Mouse (Mus musculus) left cerebral cortex, adult 11 months (tissue): ENCODE measurements around the gene Cadps2.

Experiments used
- DNase-seq: peaks from one replicate; pipeline ENCODE4 v3.0.0; 2022; ENCODE audit warnings: low spot score

Cadps2 gene

DNA sequence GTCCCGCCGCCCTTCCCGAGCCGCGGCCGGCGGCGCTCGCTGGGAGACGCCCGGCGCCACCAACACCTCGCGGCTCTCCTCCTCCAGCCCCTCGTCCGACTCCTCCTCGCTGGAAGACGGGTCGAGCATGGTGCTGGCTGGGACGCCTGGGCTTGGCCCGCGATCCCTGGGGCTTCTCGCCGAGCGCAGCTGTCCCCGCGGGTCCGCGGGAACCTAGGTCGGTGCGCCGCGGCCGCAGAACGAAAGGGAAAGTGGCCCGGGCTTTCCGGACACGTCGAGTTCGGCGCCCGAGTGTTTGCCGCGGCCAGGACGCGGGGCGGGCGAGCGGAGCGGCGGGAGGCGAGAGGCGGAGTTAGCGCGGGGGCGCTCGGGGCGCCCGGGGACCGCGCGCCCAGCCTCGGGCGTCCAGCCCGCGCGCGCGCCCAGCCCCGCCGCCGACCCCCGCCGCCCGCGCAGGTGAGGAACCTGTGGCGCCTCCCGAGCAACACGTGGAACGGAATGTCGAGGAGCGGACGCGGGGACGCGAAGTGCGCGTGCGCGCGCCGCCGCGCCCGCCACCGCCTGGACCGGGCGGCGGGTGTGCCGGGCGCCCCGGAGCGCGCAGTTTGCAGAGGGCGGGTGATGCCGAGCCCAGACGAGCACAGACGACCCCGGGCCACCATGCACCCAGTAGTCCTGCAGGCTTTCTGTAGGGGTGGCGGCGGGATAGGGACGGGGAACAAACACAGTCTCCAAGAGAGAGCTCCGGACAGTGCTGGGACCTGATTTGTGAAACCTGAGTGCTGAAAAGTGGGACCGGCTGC is at the start of gene Cadps2:
Cadps2 (minus strand) TSS at position 413 of the 803 bp plus-strand sequence.
- DNase-seq: no peak

DNA sequence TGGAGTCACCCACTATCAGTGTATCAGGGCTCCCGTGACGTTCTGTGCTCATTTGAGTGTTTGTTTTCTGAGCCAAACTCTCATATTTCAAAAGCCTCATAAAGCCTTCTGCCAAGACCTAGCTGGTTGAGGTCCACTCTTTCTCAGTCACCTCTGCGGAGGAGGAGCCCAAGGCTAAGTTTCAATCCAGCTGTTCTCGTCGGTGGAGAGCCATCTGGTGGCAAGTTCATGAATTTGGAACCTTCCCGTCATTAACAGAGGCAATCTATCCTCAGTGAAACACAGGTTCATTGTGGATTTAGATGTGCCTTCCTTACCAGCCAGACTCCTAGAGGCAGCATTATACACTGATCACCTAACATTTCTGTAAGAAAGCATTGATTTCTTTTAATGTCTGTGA is 47.2 kb upstream of the Cadps2 start:
- DNase-seq: no peak

DNA sequence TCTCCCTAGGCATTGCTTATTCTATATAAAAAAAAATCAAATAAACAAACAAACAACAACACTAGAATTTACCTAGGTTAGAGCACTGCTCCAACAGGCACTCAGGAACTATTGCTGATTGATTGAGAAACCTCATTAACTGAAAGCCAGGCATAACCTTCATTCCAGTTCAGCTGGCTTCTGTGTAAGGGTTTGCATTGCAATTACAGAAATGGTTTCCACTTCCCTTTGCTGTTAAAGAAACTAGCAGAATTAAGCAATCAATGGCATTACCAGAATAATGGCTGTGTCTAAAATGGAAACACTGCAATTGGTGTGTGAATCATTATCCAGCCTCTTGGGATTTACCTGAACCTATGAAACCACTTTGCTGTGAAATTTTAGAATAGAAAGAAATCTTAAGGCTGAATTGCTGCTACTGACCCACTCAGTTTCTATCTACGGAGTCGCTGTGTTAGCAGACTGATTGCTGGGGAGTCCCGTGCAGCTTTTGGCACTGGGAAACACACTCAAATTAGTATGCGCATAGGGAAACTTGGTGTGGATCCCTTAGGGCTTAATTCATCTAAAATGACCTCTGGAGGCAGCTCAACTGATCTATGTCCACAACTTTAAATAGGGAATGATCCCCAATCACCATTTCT is 37.7 kb upstream of the Cadps2 start:
- DNase-seq: no peak

DNA sequence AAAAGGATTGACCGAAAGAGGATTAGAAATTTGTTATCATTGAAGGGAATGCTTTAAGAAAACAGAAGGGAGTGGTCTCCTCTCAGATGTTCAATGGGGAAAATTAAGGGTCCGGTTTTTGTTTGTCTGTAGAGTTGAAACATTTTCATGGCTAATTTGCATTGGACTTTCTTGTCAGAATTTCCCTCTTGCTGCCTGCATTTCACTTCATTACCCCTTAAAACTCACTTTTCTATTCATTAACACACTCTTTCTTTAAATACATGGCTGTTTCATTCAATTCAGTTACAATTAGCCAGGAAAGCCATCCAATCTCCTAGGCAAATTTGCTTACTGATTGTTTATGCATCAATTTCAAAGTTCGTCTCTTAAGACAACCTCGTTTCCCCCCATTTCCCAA is 37.1 kb upstream of the Cadps2 start:
- no peak for DNase-seq

DNA sequence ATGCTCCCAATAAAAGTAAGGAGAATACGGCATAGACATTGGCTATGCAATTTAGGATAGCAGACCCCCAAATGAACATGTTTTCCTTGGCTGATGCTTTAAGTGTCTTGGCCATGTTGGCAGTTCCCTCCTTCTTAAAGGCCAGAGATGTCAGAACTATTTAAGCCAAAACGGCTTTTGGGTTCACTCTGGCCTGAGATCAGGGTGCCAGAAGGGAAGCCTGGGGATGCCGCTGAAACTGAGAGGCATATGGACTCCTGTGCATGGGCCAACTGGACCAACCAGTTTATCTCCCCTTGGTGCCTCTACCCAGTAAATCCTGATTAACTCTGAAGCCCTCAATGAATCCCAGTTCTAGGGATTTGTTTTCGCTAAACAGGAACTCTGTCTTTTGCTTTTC is 34.6 kb upstream of the Cadps2 start:
- no peak for DNase-seq

DNA sequence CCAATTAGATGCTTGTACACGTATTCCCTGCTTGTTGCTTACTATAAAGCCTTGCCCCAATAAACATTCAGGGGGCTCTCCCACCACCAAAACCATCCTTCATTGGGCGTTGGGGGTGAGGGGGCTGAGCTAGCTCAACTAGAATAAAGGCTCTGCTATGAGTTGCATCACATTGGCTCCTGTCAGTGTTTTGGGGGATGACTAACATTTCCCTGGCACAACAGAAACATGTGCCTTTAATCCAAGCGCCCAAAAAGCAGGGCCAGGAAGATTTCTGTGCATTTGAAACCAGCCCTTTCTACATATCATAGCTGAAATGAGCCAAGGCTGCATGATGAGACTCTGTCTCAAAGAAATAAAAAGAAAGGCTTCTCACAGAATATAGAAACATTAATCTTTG is 34.0 kb upstream of the Cadps2 start:
- DNase-seq: no peak

DNA sequence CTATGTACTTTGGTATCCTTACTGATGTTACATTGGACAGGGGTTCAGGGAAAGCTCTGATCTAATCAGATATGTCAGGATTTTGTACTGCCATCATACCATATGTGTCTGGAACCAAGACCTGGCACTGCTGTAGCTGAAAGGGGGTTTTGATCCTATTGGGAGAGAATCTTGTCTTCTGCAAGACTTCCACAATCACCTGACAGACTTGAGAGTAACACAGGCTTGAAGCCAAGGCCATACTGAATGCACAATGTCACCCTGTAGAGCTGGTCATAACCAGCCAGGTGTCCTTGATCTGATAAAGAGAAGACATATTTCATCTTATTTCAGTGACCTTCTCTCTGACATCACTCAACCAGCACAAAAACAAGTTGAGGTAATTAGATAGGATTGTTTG is 30.8 kb upstream of the Cadps2 start:
- DNase-seq: no peak

DNA sequence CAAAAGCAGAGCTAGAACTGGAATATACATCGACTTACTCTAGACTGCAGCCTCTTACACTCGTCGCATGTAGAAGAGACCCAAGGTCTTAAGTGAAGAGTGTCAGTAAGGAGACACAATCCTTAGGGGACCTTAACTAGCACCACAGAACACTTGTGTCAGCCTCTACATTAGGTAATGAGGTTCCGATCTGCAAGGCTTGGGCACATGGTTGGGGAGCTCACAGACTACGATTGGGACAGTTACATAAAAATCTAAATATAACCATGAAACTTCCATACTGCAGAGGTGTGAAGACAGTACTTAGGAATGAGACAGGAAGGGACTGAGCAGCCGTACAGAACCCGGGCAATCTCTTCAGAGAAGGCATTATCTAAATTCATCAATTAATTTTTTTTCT is 27.1 kb upstream of the Cadps2 start:
- no peak for DNase-seq

DNA sequence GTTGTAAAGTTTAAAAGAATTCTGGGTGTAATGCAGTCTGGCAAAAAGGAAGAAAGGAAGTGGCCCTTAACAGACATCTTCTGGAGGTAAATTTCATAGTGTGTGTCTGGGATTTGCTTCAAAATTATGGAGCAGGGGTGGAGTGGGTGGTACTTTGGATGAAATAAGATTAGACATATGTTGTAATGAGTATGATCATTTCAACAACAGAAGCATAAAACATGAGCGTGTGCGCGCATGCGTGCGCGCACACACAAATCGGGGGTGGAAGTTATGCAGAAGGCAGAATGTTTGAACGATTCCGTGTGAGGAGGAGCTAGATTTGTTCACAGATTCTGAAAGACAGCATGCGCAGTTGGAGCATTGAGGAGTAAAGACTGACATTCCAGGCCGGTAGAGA is 14.2 kb upstream of the Cadps2 start:
- DNase-seq: no peak

DNA sequence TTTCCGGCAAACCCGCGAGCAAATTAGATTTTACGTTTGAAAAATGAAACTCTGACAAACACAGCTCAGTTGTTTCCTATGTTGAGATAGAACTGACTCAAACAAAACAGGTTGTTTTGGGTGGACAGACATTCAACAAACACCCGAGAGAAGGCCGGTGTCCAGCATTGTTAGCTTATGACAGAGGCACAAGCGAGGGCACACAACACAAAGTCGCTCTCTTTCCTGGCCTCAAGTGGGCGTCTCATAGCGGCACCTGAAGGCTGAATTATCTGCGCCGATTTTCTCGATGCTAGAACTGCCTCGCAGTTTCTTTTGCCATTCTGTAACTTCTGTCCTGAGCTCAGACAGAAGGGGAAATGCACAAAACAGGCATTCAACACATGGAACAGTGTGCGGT is 780 bp upstream of the Cadps2 start:
- DNase-seq: no peak

DNA sequence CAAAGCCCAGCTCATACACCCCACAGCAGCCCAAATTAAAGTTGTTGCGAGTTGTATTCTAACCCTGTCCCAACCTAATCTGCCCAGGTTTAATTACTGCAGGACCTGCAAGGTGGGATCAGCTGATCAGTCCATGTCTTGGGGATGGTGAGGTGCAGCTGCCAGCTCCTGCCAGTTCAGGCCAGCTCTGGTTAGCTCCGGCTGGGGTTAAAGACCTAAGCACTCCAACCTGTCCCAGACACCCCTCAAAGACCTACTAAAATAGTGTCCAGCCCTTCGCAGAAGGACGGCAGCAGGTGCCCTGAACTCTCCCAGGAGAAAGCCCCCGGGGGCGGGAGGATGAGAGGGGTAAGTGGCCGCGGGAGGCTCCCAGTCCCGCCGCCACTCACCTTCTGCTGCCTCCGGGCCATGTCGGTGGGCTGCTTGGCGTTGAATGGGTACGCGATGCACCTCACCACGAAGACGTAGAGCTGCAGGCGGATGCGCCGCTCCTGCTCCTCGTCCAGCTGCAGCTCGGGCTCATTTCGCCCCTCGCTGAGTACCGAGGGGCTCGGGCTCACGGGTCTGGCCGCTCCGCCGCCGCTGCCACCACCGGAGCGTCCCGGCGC is 716 bp downstream of the Cadps2 start:
- no peak for DNase-seq

DNA sequence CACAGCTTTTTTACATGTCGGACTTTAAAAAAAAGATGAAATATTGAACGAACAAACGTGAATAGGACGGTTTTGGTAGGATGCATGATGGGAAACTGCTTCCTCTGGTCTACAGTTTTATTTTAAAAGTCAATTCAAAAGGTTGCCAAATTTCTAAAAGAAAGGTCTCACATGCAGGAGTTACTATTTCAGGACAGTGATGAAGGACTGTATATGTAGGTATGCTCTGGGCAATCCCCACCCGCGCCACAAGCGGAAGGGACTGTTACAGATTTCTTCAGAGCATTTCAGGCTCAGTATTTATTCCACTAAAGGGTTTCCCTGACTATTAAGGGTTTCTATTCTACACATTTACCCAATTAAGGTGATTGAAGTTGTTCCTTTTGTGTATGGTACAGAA is 1.6 kb downstream of the Cadps2 start:
- no peak for DNase-seq

DNA sequence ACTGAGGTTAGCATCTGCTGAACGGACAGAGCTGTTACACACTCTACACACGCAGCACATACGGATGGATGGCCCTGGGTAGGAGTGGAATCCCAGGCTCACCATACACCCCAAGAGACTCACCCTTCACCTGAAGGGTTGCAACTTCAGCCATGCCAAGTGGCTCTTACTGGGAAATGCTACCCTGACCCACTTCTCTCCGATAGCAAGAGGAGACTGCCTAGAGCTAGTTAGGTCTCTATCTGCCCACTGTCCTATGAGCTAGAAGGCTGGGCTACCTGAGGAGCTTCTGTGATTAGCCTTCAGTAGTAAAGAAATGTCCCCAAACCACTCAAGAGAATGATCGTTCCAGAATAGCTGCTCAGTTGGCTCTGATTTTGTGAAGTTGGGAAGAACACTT is 2.1 kb downstream of the Cadps2 start:
- no peak for DNase-seq

DNA sequence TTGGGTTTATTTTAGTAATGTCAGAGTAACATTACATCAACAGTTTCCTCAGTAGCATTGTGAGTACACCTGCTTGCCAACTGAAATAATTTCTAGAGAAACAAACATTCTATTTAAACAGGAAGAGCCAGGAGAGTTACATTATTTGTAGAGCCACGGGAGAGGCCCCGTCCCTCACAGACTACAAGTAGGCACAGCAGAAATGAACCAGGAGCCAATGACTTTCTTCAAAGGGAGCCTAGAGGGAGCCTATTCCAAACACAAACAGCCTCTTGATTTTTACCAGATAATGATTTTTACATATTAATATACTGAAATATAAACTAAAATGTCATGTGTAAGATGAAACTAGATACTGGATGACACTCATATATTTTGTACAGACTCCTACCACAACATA is 2.5 kb downstream of the Cadps2 start:
- DNase-seq: no peak

DNA sequence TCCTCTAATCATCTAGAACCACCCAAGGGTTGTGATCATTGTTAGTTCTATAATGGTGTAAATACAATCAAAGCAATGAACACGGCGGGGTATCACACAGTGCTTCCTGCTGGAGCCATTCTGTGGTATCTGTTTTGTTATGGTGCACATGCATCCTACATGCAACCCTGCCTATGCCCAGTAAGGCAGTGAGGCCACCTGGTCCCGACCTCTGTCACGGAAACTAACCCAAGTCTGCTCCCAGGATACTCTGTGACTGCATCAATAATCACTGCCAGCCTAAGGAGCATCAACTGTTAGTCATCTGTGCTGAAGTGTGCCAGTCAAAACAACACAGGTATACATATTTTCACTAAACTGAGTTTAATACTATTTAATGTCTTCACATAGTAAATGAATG is 3.7 kb downstream of the Cadps2 start:
- no peak for DNase-seq

DNA sequence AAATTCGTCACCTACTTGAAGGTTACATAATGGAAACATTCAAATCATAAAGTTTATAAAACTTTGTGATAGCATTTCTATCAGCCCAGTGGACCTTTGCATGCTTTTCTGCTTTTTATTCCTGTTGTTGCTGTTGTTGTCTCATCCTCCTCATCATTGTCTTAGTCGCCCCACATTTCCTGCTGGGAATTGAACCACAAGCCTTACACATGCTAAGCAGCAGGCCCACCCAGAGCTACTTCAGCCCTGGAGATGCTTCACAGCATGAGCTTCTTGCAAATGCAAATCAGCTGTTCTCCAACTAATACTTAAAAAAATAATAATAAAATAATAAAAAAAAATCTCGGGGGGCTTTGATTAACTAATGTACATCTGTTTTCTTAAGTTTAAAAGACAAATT is 8.5 kb downstream of the Cadps2 start:
- DNase-seq: no peak

DNA sequence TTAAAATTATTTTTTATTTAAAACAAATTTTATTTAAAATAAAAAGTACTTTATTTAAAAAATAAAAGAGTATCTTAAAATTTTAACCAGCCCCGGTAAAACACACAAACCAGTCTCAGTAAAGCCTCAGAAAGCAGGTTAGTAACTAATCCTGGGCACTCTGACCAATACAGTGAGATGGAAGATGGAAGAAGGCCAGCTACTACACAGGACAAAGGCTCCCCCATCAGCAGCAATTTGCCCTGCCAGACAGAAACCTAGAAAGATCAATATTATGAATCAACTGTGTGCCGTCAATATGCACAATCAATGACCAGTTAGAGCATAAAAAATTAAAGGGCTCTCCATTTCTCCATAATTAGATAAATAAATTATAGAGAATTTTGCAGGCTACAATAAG is 9.9 kb downstream of the Cadps2 start:
- DNase-seq: no peak

DNA sequence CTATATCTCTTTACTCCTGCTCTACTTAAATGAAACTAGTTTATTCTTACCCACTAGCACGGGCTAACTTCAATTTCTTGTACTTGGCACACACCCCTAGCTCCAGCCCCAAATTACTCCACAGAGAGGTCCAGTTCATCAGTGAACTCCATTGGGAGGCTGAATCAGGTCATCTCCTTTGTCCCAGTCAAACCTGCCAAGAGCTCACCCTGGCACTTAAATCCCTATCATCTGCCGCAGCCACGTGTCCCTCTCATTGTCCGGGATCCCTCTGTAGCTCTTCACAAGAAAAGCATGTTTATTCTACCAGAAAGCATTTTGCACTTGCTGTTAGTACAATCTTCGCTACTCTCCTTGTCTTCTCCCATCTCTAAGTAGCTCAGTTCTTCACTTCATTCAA is 17.4 kb downstream of the Cadps2 start:
- DNase-seq: no peak

DNA sequence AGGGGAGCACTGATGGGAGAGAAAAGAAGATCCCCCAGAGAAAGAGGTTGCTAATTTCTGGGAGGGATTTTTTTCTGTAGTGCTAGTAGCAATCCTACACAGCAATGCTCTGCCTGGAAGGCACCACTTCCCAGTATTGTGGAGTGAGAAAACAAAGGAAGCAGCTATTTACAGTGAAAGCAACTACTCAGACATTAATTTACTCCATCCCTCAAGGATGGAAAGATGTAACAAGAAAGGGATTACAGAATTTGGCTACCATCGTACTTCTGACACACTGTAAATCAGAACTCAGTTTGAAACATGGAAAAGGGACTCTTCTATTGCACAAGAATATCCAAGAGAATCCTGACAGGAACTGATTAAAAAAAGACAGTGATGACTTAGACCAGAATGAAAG is 29.1 kb downstream of the Cadps2 start:
- DNase-seq: no peak

DNA sequence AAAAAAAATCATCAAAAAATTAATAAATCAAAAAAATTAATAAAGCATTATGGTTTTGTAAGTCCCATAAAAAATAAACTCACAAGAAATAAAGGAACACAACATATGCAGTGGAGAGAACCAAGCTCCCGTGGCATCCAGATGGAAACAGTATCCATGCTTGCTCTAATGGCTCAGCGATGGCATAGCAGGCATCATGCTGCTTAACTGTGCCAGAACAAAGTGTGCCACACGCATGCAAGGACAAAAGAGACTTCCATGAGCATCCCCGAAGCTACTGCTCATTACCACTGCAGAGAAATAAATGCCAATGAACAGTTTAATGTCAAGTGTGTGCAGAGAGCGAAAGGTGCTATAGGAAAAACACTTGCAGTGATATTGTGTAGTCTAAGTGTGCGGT is 29.9 kb downstream of the Cadps2 start:
- no peak for DNase-seq

DNA sequence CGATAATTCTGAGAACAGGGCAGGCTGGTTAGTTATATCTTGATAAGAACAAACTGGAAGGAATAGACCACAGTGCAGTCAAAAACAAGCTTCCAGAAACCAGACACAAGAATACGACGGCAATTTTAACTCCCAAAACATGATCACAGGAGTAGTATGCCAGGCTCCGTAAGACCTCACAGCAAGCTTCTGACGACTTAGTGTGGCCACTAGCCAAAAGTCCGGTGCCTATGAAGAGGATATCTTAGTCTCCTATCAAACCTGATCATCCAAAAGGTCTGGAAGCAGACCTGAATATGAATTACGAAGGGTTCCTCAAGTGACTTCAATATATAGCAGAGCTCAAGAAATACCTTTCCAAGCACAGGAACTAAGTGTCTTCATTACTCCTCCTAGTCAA is 33.9 kb downstream of the Cadps2 start:
- DNase-seq: no peak

DNA sequence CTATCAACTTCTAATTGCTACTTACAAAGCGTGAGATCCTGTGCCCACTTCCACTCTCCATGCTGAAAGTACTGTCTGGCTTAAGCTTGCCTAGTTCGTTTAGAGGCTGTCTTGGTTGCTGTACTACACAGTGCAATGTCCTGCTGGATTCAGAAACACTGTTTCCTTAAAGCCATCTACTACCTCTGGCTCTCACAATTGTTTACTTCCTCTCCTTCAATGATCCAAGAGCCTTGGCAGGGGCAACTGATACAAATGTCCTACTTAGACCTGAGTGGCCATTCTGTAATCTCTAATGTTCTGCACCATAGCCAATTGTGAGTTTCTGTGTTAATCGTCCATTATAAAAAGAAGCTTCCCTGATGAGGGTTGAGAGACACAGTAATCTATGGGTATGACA is 47.4 kb downstream of the Cadps2 start:
- DNase-seq: no peak

DNA sequence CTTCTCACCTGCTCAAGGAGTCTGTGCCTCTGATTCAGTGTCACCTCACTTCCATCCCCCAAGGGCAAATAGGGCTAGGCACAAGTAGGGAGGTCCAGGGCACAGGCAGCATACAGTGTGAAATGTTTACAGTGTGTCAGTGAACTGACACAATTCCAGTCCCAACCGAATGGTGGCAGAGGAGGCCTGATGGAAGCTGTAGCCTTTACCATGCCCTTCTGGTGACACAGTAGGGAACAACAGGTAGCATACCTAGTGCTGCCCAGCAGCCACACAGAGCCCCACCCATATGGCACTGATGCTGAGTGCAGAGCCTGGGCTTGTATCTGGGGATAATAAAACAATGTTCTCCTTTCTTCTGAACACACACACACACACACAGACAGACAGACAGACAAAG is 61.6 kb downstream of the Cadps2 start:
- DNase-seq: no peak

DNA sequence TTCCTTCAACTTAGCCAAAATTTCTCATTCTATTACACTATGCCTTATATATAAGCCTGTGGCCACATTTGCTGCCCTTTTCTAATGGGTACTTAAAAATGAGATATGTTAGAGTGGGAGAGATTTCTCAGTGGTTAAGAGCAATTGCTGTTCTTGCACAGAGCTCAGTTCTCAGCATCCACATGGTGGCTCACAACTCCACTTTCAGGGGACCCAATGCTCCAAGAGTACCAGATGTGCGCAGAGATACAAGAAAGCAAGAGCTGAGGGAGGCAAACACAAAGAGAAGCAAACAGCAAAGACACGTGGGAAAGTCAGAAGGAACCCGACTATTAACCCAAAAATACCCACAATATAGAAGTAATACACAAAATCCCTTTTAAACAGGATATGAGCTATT is 77.0 kb downstream of the Cadps2 start:
- no peak for DNase-seq
